ENCODE assay signal across 8 mouse cellular contexts in genomic region chr8:46163870-46164190, GRCm38 (mm10). TPM values are rescaled to one million over a fixed set of nuclear protein-coding genes. Genes with fewer than 3 reads are reported as not detected.
DNase-seq lines count a peak whose midpoint lies in the region; ATAC-seq and TF ChIP-seq lines count a peak whose summit lies in the region.

No protein-coding gene starts in this region.

- 0% methylated on average over 25 of the region's 25 CpGs for WGBS in embryonic facial prominence, embryonic 13.5 days
- under 1% methylated on average over 25 of the region's 25 CpGs for WGBS in intestine, embryonic 15.5 days
- WGBS in neural tube, embryonic 13.5 days = under 1% methylated on average over 25 of the region's 25 CpGs

- peaks cover 13% of the 10 kb centered on the region for H3K4me1 ChIP-seq in embryonic facial prominence, embryonic 13.5 days
- 0 out of 2 replicates have a peak, but pooled peaks cover 5% of the 10 kb centered on the region for H3K4me1 ChIP-seq in intestine, embryonic 15.5 days (replicated peaks)
- peaks cover 21% of the 10 kb centered on the region for H3K4me1 ChIP-seq in neural tube, embryonic 13.5 days (replicated peaks)

- peak overlapping the region; percentile 86 for H3K9ac ChIP-seq in embryonic facial prominence, embryonic 13.5 days
- peak overlapping the region; percentile 65 for H3K9ac ChIP-seq in intestine, embryonic 15.5 days
- H3K9ac ChIP-seq in neural tube, embryonic 13.5 days = peak overlapping the region; percentile 87

- intact Hi-C loops in left cerebral cortex, adult 2 months (cut with DNase I) = loop anchor here (2.0 to 5.0 kb wide), 2 partner anchors 47 to 162 kb away; partner anchors contain the start of gene Slc25a4

- H3K36me3 ChIP-seq in embryonic facial prominence, embryonic 13.5 days = 0 out of 2 replicates have a peak, but pooled peaks cover 4% of the 10 kb centered on the region
- no peaks in the 10 kb centered on the region for H3K36me3 ChIP-seq in intestine, embryonic 15.5 days
- 0 out of 2 replicates have a peak, but pooled peaks cover 6% of the 10 kb centered on the region for H3K36me3 ChIP-seq in neural tube, embryonic 13.5 days

- H3K27ac ChIP-seq in left cerebral cortex, adult 2 months = peak overlapping the region; percentile 90
- peak overlapping the region; percentile 83 for H3K27ac ChIP-seq in embryonic facial prominence, embryonic 13.5 days
- H3K27ac ChIP-seq in intestine, embryonic 15.5 days = peak overlapping the region; percentile 83
- H3K27ac ChIP-seq in neural tube, embryonic 13.5 days (replicated peaks) = peak overlapping the region; percentile 92

- H3K27me3 ChIP-seq in embryonic facial prominence, embryonic 13.5 days = no peaks in the 10 kb centered on the region
- no peaks in the 10 kb centered on the region for H3K27me3 ChIP-seq in intestine, embryonic 15.5 days (replicated peaks)
- no peaks in the 10 kb centered on the region for H3K27me3 ChIP-seq in neural tube, embryonic 13.5 days

- DNase-seq in left cerebral cortex, adult 2 months (ENCODE audit: extremely low spot score in 1 of 2, low spot score in 2 of 2) = no peak
- DNase-seq in left cerebral cortex, adult 18-20 months (ENCODE audit: low spot score in 2 of 2) = no peak
- no peak for DNase-seq in right cerebral cortex, postnatal 14 days
- DNase-seq in cerebellum, postnatal 25 days = no peak
- no peak for DNase-seq in retina, embryonic 14.5 days (ENCODE audit: low spot score)

- TF ChIP-seq CTCF in left cerebral cortex, adult 2 months (IDR thresholded peaks at IDR 0.05) = no peak

- peak overlapping the region; percentile 94 for H3K4me3 ChIP-seq in left cerebral cortex, adult 2 months
- peak overlapping the region; percentile 71 for H3K4me3 ChIP-seq in embryonic facial prominence, embryonic 13.5 days
- peak overlapping the region; percentile 66 for H3K4me3 ChIP-seq in intestine, embryonic 15.5 days (replicated peaks)
- peak overlapping the region; percentile 76 for H3K4me3 ChIP-seq in neural tube, embryonic 13.5 days

- ATAC-seq in embryonic facial prominence, embryonic 13.5 days (ENCODE audit: insufficient number of reproducible peaks, insufficient read depth, low FRiP score, low TSS enrichment, low read depth) = peak; percentile 40; the same call in 1 of the 2 replicates
- ATAC-seq in intestine, embryonic 15.5 days = no peak; the same call in 1 of the 2 replicates
- peak; percentile 18 for ATAC-seq in neural tube, embryonic 13.5 days (ENCODE audit: low read depth)

- H3K4me2 ChIP-seq in embryonic facial prominence, embryonic 13.5 days = peak overlapping the region; percentile 75
- H3K4me2 ChIP-seq in intestine, embryonic 15.5 days (replicated peaks) = peak overlapping the region; percentile 72
- H3K4me2 ChIP-seq in neural tube, embryonic 13.5 days = peak overlapping the region; percentile 80

- H3K9me3 ChIP-seq in embryonic facial prominence, embryonic 13.5 days = no peaks in the 10 kb centered on the region
- no peaks in the 10 kb centered on the region for H3K9me3 ChIP-seq in intestine, embryonic 15.5 days
- H3K9me3 ChIP-seq in neural tube, embryonic 13.5 days = no peaks in the 10 kb centered on the region

RNA-seq across cellular contexts. Expression of gene Snx25, which starts 11.9 kb away (rescaled TPM):
- total RNA-seq in left cerebral cortex, adult 2 months (2021) = 10 to 100 TPM; 45.7 to 48.0 TPM
- total RNA-seq in left cerebral cortex, adult 18-20 months (2021) = 10 to 100 TPM; 48.3 to 52.6 TPM
- polyA plus RNA-seq in embryonic facial prominence, embryonic 13.5 days (2015; fragmentation: Nextera tagmentation; extraction: Ambion mirVana) = 7.8 and 8.3 TPM in 2 replicates
- polyA plus RNA-seq in intestine, embryonic 15.5 days (2015; fragmentation: Nextera tagmentation; extraction: Ambion mirVana) = 7.2 and 7.6 TPM in 2 replicates
- polyA plus RNA-seq in neural tube, embryonic 13.5 days (2015; fragmentation: Nextera tagmentation; extraction: Ambion mirVana) = 6.8 and 9.2 TPM in 2 replicates

RNA-seq across cellular contexts. Expression of gene Cfap97, which starts 12.3 kb away (rescaled TPM):
- total RNA-seq in left cerebral cortex, adult 2 months (2021) = 10 to 100 TPM; 21.6 to 22.4 TPM
- total RNA-seq in left cerebral cortex, adult 18-20 months (2021) = 10 to 100 TPM; 24.4 to 27.3 TPM
- polyA plus RNA-seq in embryonic facial prominence, embryonic 13.5 days (2015; fragmentation: Nextera tagmentation; extraction: Ambion mirVana) = 36.1 and 39.5 TPM in 2 replicates
- polyA plus RNA-seq in intestine, embryonic 15.5 days (2015; fragmentation: Nextera tagmentation; extraction: Ambion mirVana) = 19.7 and 26.9 TPM in 2 replicates
- polyA plus RNA-seq in neural tube, embryonic 13.5 days (2015; fragmentation: Nextera tagmentation; extraction: Ambion mirVana) = 24.2 and 24.9 TPM in 2 replicates

RNA-seq across cellular contexts. Expression of gene Slc25a4, which starts 47.3 kb away (rescaled TPM):
- 100 to 1,000 TPM; 535 to 559 TPM for total RNA-seq in left cerebral cortex, adult 2 months (2021)
- total RNA-seq in left cerebral cortex, adult 18-20 months (2021) = 100 to 1,000 TPM; 560 to 596 TPM
- 540 and 549 TPM in 2 replicates for polyA plus RNA-seq in embryonic facial prominence, embryonic 13.5 days (2015; fragmentation: Nextera tagmentation; extraction: Ambion mirVana)
- 396 and 421 TPM in 2 replicates for polyA plus RNA-seq in intestine, embryonic 15.5 days (2015; fragmentation: Nextera tagmentation; extraction: Ambion mirVana)
- 856 and 869 TPM in 2 replicates for polyA plus RNA-seq in neural tube, embryonic 13.5 days (2015; fragmentation: Nextera tagmentation; extraction: Ambion mirVana)
